Mouse (Mus musculus): Measurements from ENCODE around the gene Alg11. TPM values are rescaled to one million over a fixed set of nuclear protein-coding genes. Genes with fewer than 3 reads are reported as not detected.

Alg11 gene
- polyA plus RNA-seq, 1 experiment from 2014 or later: 39.6 TPM

DNA sequence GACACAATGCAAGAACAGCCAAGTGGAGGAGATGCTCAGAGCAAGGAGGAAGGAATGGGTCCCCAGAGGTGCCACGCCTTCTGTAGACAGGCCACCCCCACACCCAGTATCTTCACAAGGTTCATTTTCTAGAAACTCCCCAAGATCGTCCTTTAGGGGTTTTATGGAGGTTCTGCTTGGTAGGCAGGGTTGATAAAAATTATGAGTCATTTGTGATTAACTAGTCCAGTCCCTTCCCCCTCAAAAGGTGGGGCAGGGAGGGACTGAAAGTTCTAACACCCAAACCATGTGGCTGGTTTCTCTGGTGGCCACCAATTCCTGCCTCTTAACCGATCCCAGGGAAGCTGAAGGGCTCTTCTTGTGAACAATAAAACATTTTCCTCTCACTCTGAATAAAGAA lies 3.7 kb upstream of the Alg11 start:
- Histone ChIP-seq H3K27ac (ENCODE audit: low read depth, low read length) (no peak overlapping the region), H3K36me3 (ENCODE audit: control insufficient read depth, insufficient read depth, low read length) (no peaks in the 10 kb centered on the region), H3K9me3 (ENCODE audit: control insufficient read depth, low read length) (no peaks in the 10 kb centered on the region), H3K4me3 (ENCODE audit: low read depth, low read length) (no peak overlapping the region), H3K4me1 (ENCODE audit: control insufficient read depth, insufficient read depth, low read length) (peaks cover 9% of the 10 kb centered on the region), H3K9ac (replicated peaks; ENCODE audit: low read depth, low read length) (no peak overlapping the region), H3K4me2 (ENCODE audit: low read depth, low read length) (no peak overlapping the region), H3K27me3 (ENCODE audit: control insufficient read depth, insufficient read depth, low read length) (0 out of 2 replicates have a peak, but pooled peaks cover 2% of the 10 kb centered on the region)
- ATAC-seq (ENCODE audit: low read depth): no peak
- WGBS: 79% methylated on average over 3 of the region's 3 CpGs

DNA sequence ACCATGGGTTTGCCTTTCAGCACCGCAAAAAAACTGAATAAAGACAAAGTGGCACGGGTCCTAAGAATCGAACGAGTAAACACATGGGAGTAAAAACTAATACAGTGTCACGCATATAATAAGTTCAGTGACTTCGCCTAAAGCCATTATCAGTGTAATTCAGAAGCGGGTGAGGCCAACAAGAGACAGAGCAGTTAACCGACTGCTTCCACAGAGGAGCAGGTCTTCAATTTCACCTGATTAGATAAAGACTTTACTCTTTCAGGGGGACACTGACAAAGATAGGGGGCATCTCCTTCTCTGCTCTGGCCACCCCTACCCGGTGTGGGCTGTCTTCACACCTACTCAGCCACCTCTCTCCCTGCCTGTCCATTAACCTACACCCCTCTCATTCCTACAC lies 2.2 kb upstream of the Alg11 start:
- Histone ChIP-seq H3K4me2 (ENCODE audit: low read depth, low read length) (no peak overlapping the region), H3K4me1 (ENCODE audit: control insufficient read depth, insufficient read depth, low read length) (peaks cover 9% of the 10 kb centered on the region), H3K4me3 (ENCODE audit: low read depth, low read length) (no peak overlapping the region), H3K9ac (replicated peaks; ENCODE audit: low read depth, low read length) (no peak overlapping the region), H3K27me3 (ENCODE audit: control insufficient read depth, insufficient read depth, low read length) (0 out of 2 replicates have a peak, but pooled peaks cover 2% of the 10 kb centered on the region), H3K9me3 (ENCODE audit: control insufficient read depth, low read length) (no peaks in the 10 kb centered on the region), H3K36me3 (ENCODE audit: control insufficient read depth, insufficient read depth, low read length) (no peaks in the 10 kb centered on the region), H3K27ac (ENCODE audit: low read depth, low read length) (no peak overlapping the region)
- WGBS: 84% methylated on average over 9 of the region's 9 CpGs
- ATAC-seq (ENCODE audit: low read depth): no peak

DNA sequence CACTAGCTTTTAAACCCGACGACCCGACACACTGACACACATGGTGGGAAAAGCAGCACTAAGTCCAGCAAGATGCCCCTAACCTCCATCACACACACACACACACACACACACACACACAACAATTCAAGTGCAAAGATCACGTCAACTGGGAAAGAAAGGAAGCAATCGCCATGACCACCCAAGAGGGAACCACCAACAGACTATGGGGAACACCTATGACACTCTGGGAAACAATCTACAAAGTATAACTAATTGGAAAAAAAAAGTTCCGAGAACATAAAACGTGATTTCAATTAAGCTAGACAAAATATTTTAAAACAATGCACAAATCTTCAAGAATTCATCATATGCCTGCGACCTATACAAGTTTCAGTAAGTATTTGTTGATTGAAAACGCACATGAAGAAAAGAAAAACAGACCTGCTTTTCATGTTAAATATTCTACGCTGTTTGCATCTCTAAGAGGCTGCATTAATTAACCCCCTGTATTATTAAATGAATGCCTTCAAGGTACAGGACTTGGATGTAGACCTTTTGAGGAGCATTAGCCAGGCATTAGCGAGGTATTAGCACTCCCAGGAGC lies 1.3 kb upstream of the Alg11 start:
- Histone ChIP-seq H3K9ac (replicated peaks; ENCODE audit: low read depth, low read length) (peak overlapping the region; percentile 66; the same call in 1 of the 2 replicates), H3K4me3 (ENCODE audit: low read depth, low read length) (peak overlapping the region; percentile 71), H3K9me3 (ENCODE audit: control insufficient read depth, low read length) (no peaks in the 10 kb centered on the region), H3K36me3 (ENCODE audit: control insufficient read depth, insufficient read depth, low read length) (peaks cover under 1% of the 10 kb centered on the region; the same call in 1 of the 2 replicates), H3K27me3 (ENCODE audit: control insufficient read depth, insufficient read depth, low read length) (0 out of 2 replicates have a peak, but pooled peaks cover 2% of the 10 kb centered on the region), H3K4me1 (ENCODE audit: control insufficient read depth, insufficient read depth, low read length) (peaks cover 9% of the 10 kb centered on the region), H3K27ac (ENCODE audit: low read depth, low read length) (no peak overlapping the region), H3K4me2 (ENCODE audit: low read depth, low read length) (peak overlapping the region; percentile 80)
- WGBS: 40% methylated on average over 11 of the region's 11 CpGs
- no peak for ATAC-seq (ENCODE audit: low read depth)

DNA sequence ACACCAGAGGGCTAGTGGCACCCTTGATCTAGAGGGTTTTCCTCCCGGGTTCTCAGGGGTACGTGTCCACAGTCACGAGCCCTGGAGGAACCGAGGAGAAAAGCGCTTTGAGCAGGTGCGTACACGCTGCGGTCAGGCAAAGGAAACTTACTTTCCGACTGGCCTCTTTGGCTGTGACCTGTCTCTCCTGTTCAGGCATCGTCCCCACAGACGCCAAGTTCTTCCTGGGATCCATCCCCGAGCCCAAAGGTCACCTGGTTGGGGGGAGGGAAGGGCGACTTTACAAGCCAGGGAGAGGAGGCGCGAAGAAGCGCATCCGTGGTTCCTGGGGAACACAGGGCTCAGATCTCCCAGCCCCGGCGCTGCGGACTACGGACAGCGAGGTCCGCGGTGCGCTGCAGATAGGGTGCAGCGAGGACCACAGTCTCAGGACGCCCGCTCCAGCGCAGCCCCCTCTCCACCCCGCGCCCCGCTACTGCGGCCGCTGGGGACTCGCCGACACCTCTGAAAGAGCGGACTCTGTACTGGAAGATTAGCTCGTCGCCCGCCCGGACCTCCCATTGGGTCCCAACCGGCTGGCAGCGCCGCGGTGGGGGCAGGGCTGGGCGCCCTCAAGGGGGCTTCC lies 588 bp upstream of the Alg11 start, which contains the start of gene Atp7b:
Gene Atp7b (minus strand): TSS at position 485 of the 625 bp plus-strand sequence.
- Histone ChIP-seq H3K9ac (replicated peaks; ENCODE audit: low read depth, low read length) (peak within 1 kb of the TSS; percentile 66), H3K4me1 (ENCODE audit: control insufficient read depth, insufficient read depth, low read length) (peaks cover 9% of the 10 kb centered on the region), H3K27me3 (ENCODE audit: control insufficient read depth, insufficient read depth, low read length) (0 out of 2 replicates have a peak, but pooled peaks cover 2% of the 10 kb centered on the region), H3K27ac (ENCODE audit: low read depth, low read length) (peak within 1 kb of the TSS; percentile 44; the same call in 1 of the 2 replicates), H3K4me3 (ENCODE audit: low read depth, low read length) (peak within 1 kb of the TSS; percentile 71), H3K36me3 (ENCODE audit: control insufficient read depth, insufficient read depth, low read length) (peaks cover 5% of the 10 kb centered on the region), H3K9me3 (ENCODE audit: control insufficient read depth, low read length) (no peaks in the 10 kb centered on the region), H3K4me2 (ENCODE audit: low read depth, low read length) (peak within 1 kb of the TSS; percentile 80)
- WGBS: under 1% methylated on average over 34 of the region's 46 CpGs
- ATAC-seq (ENCODE audit: low read depth): peak; percentile 92

DNA sequence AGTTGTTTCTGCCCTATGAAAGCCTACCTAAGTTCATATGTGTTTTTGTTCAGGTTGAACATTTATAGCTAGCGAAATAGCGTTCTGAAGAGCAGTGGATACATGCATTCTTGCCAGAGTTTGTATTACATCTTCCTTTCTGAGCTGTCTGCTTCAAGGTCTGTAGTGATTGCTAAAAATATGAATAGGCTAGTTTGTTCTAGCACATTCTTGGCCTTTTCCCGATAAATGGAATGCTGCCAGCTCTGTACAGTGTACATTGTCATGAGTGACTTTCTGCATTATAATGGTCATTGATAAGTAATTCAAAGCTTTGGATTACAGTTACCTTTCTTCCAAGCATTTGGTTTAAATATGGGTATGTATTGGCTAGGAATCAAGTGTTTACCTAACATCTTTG lies 605 bp downstream of the Alg11 start:
- peaks cover 16% of the 10 kb centered on the region for H3K36me3 ChIP-seq (ENCODE audit: control insufficient read depth, insufficient read depth, low read length)
- peak overlapping the region; percentile 80 for H3K4me2 ChIP-seq (ENCODE audit: low read depth, low read length)
- no peak for ATAC-seq (ENCODE audit: low read depth)
- 0 out of 2 replicates have a peak, but pooled peaks cover 2% of the 10 kb centered on the region for H3K27me3 ChIP-seq (ENCODE audit: control insufficient read depth, insufficient read depth, low read length)
- no peaks in the 10 kb centered on the region for H3K9me3 ChIP-seq (ENCODE audit: control insufficient read depth, low read length)
- 5% methylated on average over 3 of the region's 3 CpGs for WGBS
- H3K27ac ChIP-seq (ENCODE audit: low read depth, low read length): no peak overlapping the region
- peaks cover 9% of the 10 kb centered on the region for H3K4me1 ChIP-seq (ENCODE audit: control insufficient read depth, insufficient read depth, low read length)
- H3K4me3 ChIP-seq (ENCODE audit: low read depth, low read length): peak overlapping the region; percentile 71
- H3K9ac ChIP-seq (replicated peaks; ENCODE audit: low read depth, low read length): no peak overlapping the region

DNA sequence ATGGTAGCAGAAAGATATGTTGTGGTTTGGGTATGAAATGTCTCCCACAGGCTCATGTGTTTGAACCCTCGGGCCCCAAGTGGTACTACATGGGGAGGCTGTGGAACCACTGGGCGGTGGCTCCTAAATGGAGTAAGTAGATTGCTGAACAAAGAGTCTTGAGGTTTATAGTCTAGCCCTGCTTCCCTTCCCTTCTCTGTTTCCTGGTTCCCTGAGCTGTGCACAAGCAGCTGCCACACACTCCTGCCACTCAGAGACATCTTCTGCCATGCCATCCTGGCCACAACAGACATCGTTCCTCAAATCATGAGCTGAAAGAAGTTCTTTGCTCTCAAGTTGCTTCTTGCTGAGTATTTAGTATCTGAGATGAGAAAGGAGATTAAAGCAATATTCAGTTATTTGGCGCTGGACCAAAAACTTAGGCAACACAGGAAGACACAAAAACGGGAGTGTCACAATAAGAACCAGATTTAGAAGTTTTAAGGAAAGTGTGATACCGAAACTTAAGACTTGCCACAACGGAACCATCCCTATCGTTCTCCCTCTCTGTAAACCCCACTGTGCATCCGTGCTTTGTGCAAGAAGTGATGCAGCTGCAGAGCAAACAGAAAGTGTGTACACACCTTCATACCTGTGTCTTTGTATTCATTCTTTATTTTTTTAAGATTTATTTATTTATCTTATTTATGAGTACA lies 18.9 kb downstream of the Alg11 start:
- H3K9me3 ChIP-seq (ENCODE audit: control insufficient read depth, low read length): no peaks in the 10 kb centered on the region
- H3K36me3 ChIP-seq (ENCODE audit: control insufficient read depth, insufficient read depth, low read length): no peaks in the 10 kb centered on the region
- H3K27me3 ChIP-seq (ENCODE audit: control insufficient read depth, insufficient read depth, low read length): no peaks in the 10 kb centered on the region
- H3K9ac ChIP-seq (replicated peaks; ENCODE audit: low read depth, low read length): no peak overlapping the region
- H3K4me1 ChIP-seq (ENCODE audit: control insufficient read depth, insufficient read depth, low read length): no peaks in the 10 kb centered on the region
- no peak for ATAC-seq (ENCODE audit: low read depth)
- 89% methylated on average over 9 of the region's 9 CpGs for WGBS
- no peak overlapping the region for H3K4me3 ChIP-seq (ENCODE audit: low read depth, low read length)
- H3K4me2 ChIP-seq (ENCODE audit: low read depth, low read length): no peak overlapping the region
- H3K27ac ChIP-seq (ENCODE audit: low read depth, low read length): no peak overlapping the region

DNA sequence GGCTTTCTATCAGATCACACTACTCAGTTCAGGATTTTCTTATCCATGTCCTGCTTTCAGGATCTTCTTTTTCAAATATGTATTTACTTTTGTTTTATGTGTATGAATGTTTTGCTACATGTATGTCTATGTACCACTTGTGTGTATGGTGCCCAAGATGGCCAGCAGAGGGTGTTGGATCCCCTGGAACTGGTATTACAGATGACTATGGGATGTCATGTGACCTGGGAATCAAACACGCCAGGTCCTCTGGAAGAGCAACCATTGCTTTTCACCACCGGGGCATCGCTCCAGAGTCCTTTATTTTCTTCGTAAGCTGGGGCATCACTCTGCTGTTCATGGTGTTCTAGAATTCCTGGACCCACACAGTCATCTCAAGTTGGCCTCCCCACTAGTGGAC lies 28.7 kb downstream of the Alg11 start:
- Histone ChIP-seq H3K36me3 (ENCODE audit: control insufficient read depth, insufficient read depth, low read length) (no peaks in the 10 kb centered on the region), H3K4me1 (ENCODE audit: control insufficient read depth, insufficient read depth, low read length) (no peaks in the 10 kb centered on the region), H3K27me3 (ENCODE audit: control insufficient read depth, insufficient read depth, low read length) (no peaks in the 10 kb centered on the region), H3K9ac (replicated peaks; ENCODE audit: low read depth, low read length) (no peak overlapping the region), H3K9me3 (ENCODE audit: control insufficient read depth, low read length) (no peaks in the 10 kb centered on the region), H3K4me3 (ENCODE audit: low read depth, low read length) (no peak overlapping the region), H3K27ac (ENCODE audit: low read depth, low read length) (no peak overlapping the region), H3K4me2 (ENCODE audit: low read depth, low read length) (no peak overlapping the region)
- 90% methylated on average over 4 of the region's 4 CpGs for WGBS
- ATAC-seq (ENCODE audit: low read depth): no peak

DNA sequence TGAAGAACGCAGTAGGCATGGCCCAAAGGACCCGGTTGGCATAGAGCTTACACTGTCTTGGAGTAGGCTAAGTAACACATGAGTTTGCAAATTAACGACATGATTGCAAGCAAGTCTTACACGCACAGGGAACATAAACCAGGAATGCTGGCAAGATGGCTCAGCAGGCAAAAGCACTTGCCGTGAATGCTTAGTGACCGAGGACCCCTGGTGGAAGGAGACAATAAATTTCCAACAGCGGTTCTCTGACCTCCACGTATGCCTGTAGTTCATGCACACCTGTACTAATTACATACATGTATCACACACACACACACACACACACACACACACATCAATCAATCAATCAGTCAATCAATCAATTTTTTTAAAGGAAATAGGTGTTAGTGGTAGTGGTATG lies 31.0 kb downstream of the Alg11 start:
- no peak overlapping the region for H3K4me3 ChIP-seq (ENCODE audit: low read depth, low read length)
- no peak for ATAC-seq (ENCODE audit: low read depth)
- no peak overlapping the region for H3K4me2 ChIP-seq (ENCODE audit: low read depth, low read length)
- H3K4me1 ChIP-seq (ENCODE audit: control insufficient read depth, insufficient read depth, low read length): no peaks in the 10 kb centered on the region
- H3K36me3 ChIP-seq (ENCODE audit: control insufficient read depth, insufficient read depth, low read length): no peaks in the 10 kb centered on the region
- no peak overlapping the region for H3K27ac ChIP-seq (ENCODE audit: low read depth, low read length)
- no peaks in the 10 kb centered on the region for H3K9me3 ChIP-seq (ENCODE audit: control insufficient read depth, low read length)
- WGBS: 38% methylated on average over 8 of the region's 8 CpGs
- no peaks in the 10 kb centered on the region for H3K27me3 ChIP-seq (ENCODE audit: control insufficient read depth, insufficient read depth, low read length)
- no peak overlapping the region for H3K9ac ChIP-seq (replicated peaks; ENCODE audit: low read depth, low read length)

DNA sequence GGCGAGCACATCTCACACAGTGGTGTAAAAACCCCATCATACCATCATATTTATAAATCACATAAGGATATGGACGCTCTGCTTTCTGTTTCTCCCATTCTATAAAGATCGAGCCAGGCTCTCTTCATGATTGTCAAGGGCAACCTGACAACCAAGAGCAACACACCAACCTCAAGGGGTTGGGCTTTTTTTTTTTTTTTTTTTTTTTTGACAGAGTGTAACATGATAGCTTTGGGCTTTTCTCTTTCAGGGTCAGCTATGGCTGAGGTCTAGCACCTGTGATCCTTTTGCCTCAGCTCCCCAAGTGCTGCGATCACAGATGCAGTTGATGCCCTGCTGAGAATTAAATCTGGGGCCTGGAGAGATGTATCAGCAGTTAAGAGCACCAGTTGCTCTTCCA lies 46.5 kb downstream of the Alg11 start:
- no peak overlapping the region for H3K9ac ChIP-seq (replicated peaks; ENCODE audit: low read depth, low read length)
- no peak overlapping the region for H3K4me2 ChIP-seq (ENCODE audit: low read depth, low read length)
- H3K4me1 ChIP-seq (ENCODE audit: control insufficient read depth, insufficient read depth, low read length): no peaks in the 10 kb centered on the region
- no peak overlapping the region for H3K4me3 ChIP-seq (ENCODE audit: low read depth, low read length)
- no peak overlapping the region for H3K27ac ChIP-seq (ENCODE audit: low read depth, low read length)
- no peak for ATAC-seq (ENCODE audit: low read depth)
- H3K36me3 ChIP-seq (ENCODE audit: control insufficient read depth, insufficient read depth, low read length): no peaks in the 10 kb centered on the region
- no peaks in the 10 kb centered on the region for H3K9me3 ChIP-seq (ENCODE audit: control insufficient read depth, low read length)
- 85% methylated on average over 4 of the region's 4 CpGs for WGBS
- H3K27me3 ChIP-seq (ENCODE audit: control insufficient read depth, insufficient read depth, low read length): no peaks in the 10 kb centered on the region

Data from neural tube, embryonic 14.5 days (tissue).